In the genomic region with DNA sequence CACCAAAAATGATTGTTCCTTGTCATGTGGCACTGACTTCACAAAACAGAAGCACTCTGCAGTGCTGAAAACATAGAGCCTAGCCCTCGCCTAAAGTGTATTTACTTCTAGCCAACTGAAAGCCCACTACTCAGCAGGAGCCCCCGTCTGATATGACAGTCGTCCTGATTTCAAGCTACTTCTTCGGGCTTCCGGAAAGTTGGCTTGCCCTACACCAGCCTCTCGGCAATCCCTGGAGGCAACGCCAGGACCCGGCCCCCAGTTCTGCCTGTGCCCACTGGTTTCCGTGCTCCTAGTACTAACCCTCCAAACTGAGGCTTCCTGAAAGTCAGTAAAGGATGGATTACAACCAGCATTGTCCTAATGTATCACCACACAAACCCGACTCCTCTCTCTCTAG, we compare ENCODE assay signal across 15 mouse cellular contexts.
"Had no signal": no experiment of that assay in that cellular context is flagged by ENCODE, and none has a peak within 500 bp of the region (broad histone marks: within the 10 kb centered on the region; RNA-seq: fewer than 3 reads in every experiment).

No protein-coding gene starts in this region.

- H3K4me3 ChIP-seq: neural tube, embryonic 15.5 days; stomach, embryonic 15.5 days had no signal

- H3K4me1 ChIP-seq: neural tube, embryonic 15.5 days; stomach, embryonic 15.5 days had no signal

- H3K4me2 ChIP-seq: neural tube, embryonic 15.5 days; stomach, embryonic 15.5 days had no signal

- H3K27ac ChIP-seq: neural tube, embryonic 15.5 days; stomach, embryonic 15.5 days; stomach, postnatal 0 days had no signal

- H3K36me3 ChIP-seq: neural tube, embryonic 15.5 days; stomach, embryonic 15.5 days had no signal

- H3K9ac ChIP-seq: neural tube, embryonic 15.5 days; stomach, embryonic 15.5 days had no signal

- H3K27me3 ChIP-seq: neural tube, embryonic 15.5 days; stomach, embryonic 15.5 days had no signal

- DNase-seq: retina, postnatal 1 day; right cerebral cortex, adult 18-20 months; right cerebral cortex, postnatal 14 days; right cerebral cortex, postnatal 25 days; right cerebral cortex, postnatal 4 days; spleen, adult 18-20 months; thymus, adult 18-20 months; thymus, adult 2 months; thymus, postnatal 14 days; thymus, postnatal 25 days; thymus, postnatal 36 days; thymus, postnatal 4 days had no signal

- H3K9me3 ChIP-seq: neural tube, embryonic 15.5 days; stomach, embryonic 15.5 days had no signal
